Mouse (Mus musculus): ENCODE results near the gene Tmprss9.

- TF ChIP-seq CTCF (IDR thresholded peaks at IDR 0.05; ENCODE audit: low read depth, low read length) = peak; percentile 86
- TF ChIP-seq POLR2A (IDR thresholded peaks at IDR 0.05; ENCODE audit: borderline replicate concordance, low read depth, low read length) = no peak
Measured at GRCm38 (mm10) chr10:80880131-80880641, 8.5 kb downstream of the Tmprss9 start.
